Mouse (Mus musculus) forebrain, embryonic 16.5 days (tissue): ENCODE results near the gene Vmn2r1. TPM values are rescaled to one million over a fixed set of nuclear protein-coding genes. Genes with fewer than 3 reads are reported as not detected.

Experiments
- ATAC-seq: fragments of 200-750 bp; cut with Nextera tagmentation; 2 replicates; pipeline ENCODE4 v1.8.0; 2017; ENCODE audit warnings: mild to moderate bottlenecking, moderate library complexity
- H3K27ac ChIP-seq: fragments of 300-500 bp; sonication (generic); 2 replicates; pipeline ENCODE4 v1.5.1; 2014; ENCODE audit warnings: low read length, control low read depth
- H3K27me3 ChIP-seq: fragments of 300-500 bp; sonication (generic); replicated peaks from 2 replicates; pipeline ENCODE4 v1.6.1; 2014; ENCODE audit warnings: low read length; ENCODE audit not compliant: control insufficient read depth, insufficient read depth
- H3K36me3 ChIP-seq: fragments of 300-500 bp; sonication (generic); 2 replicates; pipeline ENCODE4 v1.6.1; 2014; ENCODE audit not compliant: control insufficient read depth, insufficient read depth
- H3K4me1 ChIP-seq: fragments of 300-500 bp; sonication (generic); replicated peaks from 2 replicates; pipeline ENCODE4 v1.6.1; 2014; ENCODE audit warnings: low read length; ENCODE audit not compliant: control insufficient read depth, insufficient read depth
- H3K4me2 ChIP-seq: fragments of 300-500 bp; sonication (generic); 2 replicates; pipeline ENCODE4 v1.6.1; 2014; ENCODE audit warnings: mild to moderate bottlenecking, low read length, control low read depth
- H3K4me3 ChIP-seq: fragments of 300-500 bp; sonication (generic); replicated peaks from 2 replicates; pipeline ENCODE4 v1.5.1; 2014; ENCODE audit warnings: mild to moderate bottlenecking, low read length, control low read depth
- H3K9ac ChIP-seq: fragments of 300-500 bp; sonication (generic); replicated peaks from 2 replicates; pipeline ENCODE4 v1.6.1; 2014; ENCODE audit warnings: low read depth, low read length, control low read depth
- H3K9me3 ChIP-seq: fragments of 300-500 bp; sonication (generic); 2 replicates; pipeline ENCODE4 v1.6.1; 2016; ENCODE audit warnings: low read length; ENCODE audit not compliant: control insufficient read depth
- WGBS: fragments of 180-500 bp; shearing (Covaris S2); extraction: QIAGEN DNeasy Blood & Tissue Kit; methylation state at CpG from one replicate; pipeline ENCODE4 v1.1.7; 2014; 5-methylcytosine and 5-hydroxymethylcytosine counted together
- polyA plus RNA-seq: library from polyadenylated mRNA; unstranded; fragments of >200 nt; fragmentation: Nextera tagmentation; extraction: Ambion mirVana; gene quantifications from 2 replicates; pipeline ENCODE4 v1.2.1, GENCODE M21; 2015

The Vmn2r1 gene
- polyA plus RNA-seq: 0.24 and 0.29 TPM in 2 replicates

DNA sequence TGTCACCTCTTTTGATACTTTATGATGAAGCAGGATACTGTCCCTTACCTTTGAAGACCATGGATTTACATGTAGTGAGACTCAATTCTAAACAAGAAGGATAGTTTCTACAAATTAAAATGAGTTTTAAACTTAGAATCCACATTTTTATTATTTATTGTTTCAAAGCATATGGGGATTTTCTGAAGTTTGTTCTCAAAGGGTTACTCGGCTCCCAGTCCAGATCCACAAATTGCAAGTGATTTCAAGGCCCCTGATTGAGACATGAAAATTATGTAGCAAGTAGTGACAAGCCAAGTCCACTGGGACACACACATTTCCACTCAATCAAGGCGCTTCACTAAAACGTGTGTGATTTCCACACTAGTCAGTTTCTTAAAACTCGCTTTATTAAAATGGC is at the start of gene Vmn2r1:
Gene Vmn2r1, plus strand, starts transcription at position 301 of the 400 bp plus-strand sequence.
- H3K27me3 ChIP-seq: no peaks in the 10 kb centered on the region
- H3K27ac ChIP-seq: no peak within 1 kb of the TSS
- no peak within 1 kb of the TSS for H3K4me3 ChIP-seq
- WGBS: 90% methylated on average over 4 of the region's 4 CpGs
- H3K4me2 ChIP-seq: no peak within 1 kb of the TSS
- ATAC-seq: no peak
- H3K4me1 ChIP-seq: no peaks in the 10 kb centered on the region
- H3K9ac ChIP-seq: no peak within 1 kb of the TSS
- H3K9me3 ChIP-seq: no peaks in the 10 kb centered on the region
- no peaks in the 10 kb centered on the region for H3K36me3 ChIP-seq

DNA sequence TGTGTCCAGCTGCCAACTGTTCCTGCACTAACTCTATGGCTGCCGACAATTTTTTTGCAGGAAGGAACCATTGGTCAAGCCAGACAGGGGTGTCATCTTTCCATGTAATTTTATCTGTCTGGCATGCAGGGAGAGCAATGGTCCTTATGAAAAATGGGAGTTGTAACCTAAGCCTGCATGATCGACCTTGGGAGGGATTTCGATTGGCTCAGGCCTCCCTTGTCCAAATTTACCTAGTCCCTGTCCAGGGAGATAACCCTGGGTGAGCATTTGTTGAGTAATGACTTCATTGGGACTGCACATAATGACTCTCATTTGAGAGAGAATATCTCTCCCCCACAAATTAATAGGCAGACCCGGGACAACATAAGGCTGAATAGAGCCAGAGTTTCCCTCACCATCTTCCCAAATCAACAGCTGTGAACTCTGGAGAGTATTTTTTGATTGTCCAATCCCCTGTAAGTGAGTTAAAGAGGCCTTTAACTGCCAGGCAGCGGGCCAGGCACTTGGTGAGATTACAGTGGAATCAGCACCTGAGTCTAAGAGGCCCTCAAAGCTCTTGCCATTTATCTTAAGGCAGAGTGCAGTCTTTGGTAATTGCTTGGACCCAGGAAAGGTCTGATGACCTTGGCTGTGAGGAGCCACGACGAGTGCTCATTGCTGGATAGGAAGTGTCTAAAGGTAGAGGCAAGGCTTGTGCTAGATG is 43.1 kb upstream of the Vmn2r1 start:
- Histone ChIP-seq H3K9ac (no peak overlapping the region), H3K36me3 (no peaks in the 10 kb centered on the region), H3K4me3 (no peak overlapping the region), H3K27ac (no peak overlapping the region), H3K9me3 (no peaks in the 10 kb centered on the region), H3K4me1 (0 out of 2 replicates have a peak, but pooled peaks cover 3% of the 10 kb centered on the region), H3K27me3 (no peaks in the 10 kb centered on the region), H3K4me2 (no peak overlapping the region)
- WGBS: 78% methylated on average over 7 of the region's 7 CpGs
- ATAC-seq: no peak

DNA sequence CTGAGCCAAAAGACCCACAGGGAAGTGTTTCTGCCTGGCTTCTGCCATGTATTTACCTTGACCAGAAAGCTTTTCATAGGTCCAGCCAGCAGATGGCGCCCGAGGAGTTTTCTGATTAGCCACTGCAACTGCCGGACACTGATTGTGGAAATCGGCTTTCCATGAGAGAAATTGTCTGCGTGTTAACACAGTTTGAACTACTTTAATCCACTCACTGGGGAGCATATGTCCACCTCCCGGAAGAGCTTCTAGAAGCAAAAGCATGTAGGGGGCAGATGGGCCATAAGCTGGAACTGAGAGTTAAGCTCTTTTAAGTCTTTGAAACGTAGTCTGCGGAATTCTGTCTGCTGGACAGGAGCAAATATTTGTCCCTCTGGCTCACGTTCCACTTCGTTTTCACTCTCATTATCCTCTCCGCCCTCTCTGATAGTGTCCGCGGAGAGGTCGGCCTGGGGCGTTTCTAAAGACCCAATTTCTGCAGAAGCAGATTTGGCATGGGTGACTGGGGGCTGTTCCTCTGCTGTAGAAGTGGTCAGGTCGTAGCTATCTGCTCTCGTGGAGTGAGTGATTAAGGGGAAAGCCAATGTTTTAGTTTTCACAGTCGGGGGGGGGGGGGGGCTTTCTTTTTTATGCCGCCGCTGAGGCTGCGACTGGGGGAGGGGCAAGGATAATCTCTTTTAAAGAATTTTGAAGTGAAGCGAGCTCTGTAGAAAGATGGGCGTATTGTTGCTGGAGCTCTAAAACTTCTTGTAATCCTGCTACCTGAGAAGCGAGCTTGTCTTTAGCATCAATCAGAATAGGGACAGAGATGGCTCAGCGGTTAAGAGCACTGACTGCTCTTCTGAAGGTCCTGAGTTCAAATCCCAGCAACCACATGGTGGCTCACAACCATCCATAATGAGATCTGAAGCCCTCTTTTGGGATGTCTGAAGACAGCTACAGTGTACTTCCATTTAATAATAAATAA is 41.2 kb upstream of the Vmn2r1 start:
- peak; percentile 83 for ATAC-seq
- Histone ChIP-seq H3K9me3 (no peaks in the 10 kb centered on the region), H3K4me2 (peak overlapping the region; percentile 59), H3K4me3 (peak overlapping the region; percentile 35), H3K9ac (0 out of 2 replicates have a peak overlapping the region, but pooled peaks have one; percentile 2), H3K36me3 (no peaks in the 10 kb centered on the region), H3K4me1 (0 out of 2 replicates have a peak, but pooled peaks cover 3% of the 10 kb centered on the region), H3K27ac (no peak overlapping the region), H3K27me3 (no peaks in the 10 kb centered on the region)
- WGBS: 4% methylated on average over 25 of the region's 25 CpGs

DNA sequence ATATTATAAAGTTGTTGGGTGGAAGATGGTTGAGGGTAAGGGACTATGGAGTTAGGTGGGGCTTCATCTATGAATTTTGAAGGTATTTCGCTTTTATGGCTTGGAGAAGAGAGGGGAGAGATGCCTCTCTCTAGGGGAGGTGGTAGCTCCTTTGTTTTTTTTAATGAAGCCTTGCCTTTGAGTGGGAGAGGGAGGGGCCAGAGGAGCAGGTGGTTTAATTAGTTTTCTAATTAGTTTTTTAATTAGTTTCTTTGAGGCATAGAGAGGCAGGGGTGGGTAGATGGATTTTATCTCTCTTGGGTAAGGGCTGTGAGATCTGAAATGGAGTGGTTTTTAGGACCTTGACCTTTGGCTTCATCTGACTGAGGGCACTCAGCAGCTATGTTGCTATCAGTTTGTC is 31.4 kb downstream of the Vmn2r1 start:
- H3K4me3 ChIP-seq: no peak overlapping the region
- 50% methylated on average over 1 of the region's 1 CpGs for WGBS
- no peaks in the 10 kb centered on the region for H3K9me3 ChIP-seq
- peak; percentile 57 for ATAC-seq
- no peaks in the 10 kb centered on the region for H3K36me3 ChIP-seq
- H3K27ac ChIP-seq: no peak overlapping the region
- H3K9ac ChIP-seq: no peak overlapping the region
- no peaks in the 10 kb centered on the region for H3K27me3 ChIP-seq
- H3K4me1 ChIP-seq: peaks cover 7% of the 10 kb centered on the region
- no peak overlapping the region for H3K4me2 ChIP-seq

DNA sequence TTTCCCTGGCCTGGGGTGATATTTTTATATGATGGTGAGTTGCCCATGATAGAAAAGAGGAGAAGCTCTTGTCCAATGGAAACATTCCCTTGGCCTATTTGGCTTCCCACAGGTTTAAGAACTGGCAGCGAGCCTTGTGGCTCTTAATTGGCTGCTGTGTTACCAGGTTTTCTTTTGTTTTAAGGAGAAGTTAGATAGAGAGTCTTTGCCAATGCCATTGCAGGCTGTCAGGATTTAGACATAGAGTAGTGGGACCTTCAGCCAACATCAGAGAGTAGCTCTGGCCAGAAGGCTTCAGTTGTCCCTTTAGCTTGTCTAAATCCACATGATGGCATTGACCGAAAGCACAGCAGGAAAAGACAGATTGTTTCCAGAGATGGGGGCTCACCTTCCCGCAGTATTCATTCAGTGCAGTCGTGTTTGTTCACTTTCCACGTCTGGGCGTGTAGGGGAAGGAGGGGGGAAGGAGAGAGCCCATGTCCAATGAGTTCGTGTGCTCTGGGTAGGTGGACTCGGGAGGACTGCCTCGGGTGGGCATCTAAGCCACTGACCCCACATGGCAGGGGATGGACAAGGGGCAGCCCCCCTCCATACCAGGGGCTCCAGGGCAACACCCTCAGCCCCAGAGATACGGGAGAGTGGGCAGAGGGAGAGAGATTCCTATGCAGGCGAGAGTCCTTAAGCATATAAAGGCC is 32.2 kb downstream of the Vmn2r1 start:
- peaks cover 7% of the 10 kb centered on the region for H3K4me1 ChIP-seq
- peak; percentile 84 for ATAC-seq
- no peaks in the 10 kb centered on the region for H3K27me3 ChIP-seq
- no peak overlapping the region for H3K27ac ChIP-seq
- whole genome bisulfite sequencing: 56% methylated on average over 11 of the region's 11 CpGs
- H3K9ac ChIP-seq: no peak overlapping the region
- no peaks in the 10 kb centered on the region for H3K9me3 ChIP-seq
- no peak overlapping the region for H3K4me3 ChIP-seq
- no peaks in the 10 kb centered on the region for H3K36me3 ChIP-seq
- no peak overlapping the region for H3K4me2 ChIP-seq

DNA sequence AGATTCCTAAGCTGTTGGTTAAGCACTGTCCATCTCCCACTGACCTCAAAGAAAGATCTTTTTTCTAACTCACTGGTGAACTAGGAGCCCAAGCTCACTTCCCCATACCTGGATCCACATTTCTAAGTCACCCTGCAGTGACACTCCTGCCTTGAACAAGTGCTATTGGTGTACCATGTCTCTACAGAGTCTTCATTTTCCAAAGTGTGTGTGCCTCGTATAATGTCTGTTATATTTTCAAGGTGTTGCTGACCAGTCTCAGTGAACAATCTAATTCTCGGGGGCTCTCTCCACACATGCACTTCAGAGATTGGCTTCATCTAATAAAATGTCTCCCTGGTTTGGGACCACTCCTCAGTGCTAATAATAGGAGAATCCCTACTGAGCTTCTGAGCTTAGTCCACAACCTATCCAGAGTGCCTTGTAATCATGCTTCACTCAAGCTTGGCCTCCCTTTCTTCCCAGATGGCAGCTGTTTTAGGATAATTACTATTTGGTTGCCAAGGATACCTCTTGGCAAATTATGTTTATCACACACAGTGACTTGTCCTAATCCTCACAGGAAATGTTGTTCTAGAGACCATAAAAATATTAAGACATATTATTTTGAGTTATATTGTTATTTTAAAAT is 60.6 kb downstream of the Vmn2r1 start, which contains the start of gene Vmn2r2:
Gene Vmn2r2, minus strand, starts transcription at position 51 of the 631 bp plus-strand sequence.
- 73% methylated on average over 2 of the region's 2 CpGs for WGBS
- Histone ChIP-seq H3K4me3 (no peak within 1 kb of the TSS), H3K27me3 (no peaks in the 10 kb centered on the region), H3K27ac (no peak within 1 kb of the TSS), H3K9ac (no peak within 1 kb of the TSS), H3K4me1 (no peaks in the 10 kb centered on the region), H3K9me3 (no peaks in the 10 kb centered on the region), H3K4me2 (no peak within 1 kb of the TSS), H3K36me3 (no peaks in the 10 kb centered on the region)
- peak; percentile 68; the same call in 1 of the 2 replicates for ATAC-seq

Other genes with a start within 250 kb of the Vmn2r1 start
- 5.6 and 6.1 TPM in 2 replicates for gene Plch1, start 182.1 kb upstream of the Vmn2r1 start, polyA plus RNA-seq
- 7.2 and 7.5 TPM in 2 replicates for gene E130311K13Rik, start 152.1 kb upstream of the Vmn2r1 start, polyA plus RNA-seq
- 19.3 and 20.5 TPM in 2 replicates for gene Slc33a1, start 116.8 kb upstream of the Vmn2r1 start, polyA plus RNA-seq
- gene Gmps, start 105.4 kb upstream of the Vmn2r1 start, polyA plus RNA-seq: 51.1 and 51.2 TPM in 2 replicates
- gene Vmn2r2, start 60.4 kb downstream of the Vmn2r1 start, polyA plus RNA-seq: not detected in 2 replicates
- not detected in 2 replicates for gene Vmn2r3, start 208.2 kb downstream of the Vmn2r1 start, polyA plus RNA-seq